Mouse (Mus musculus) cerebellum, postnatal 36 days (tissue): Measurements from ENCODE around the gene Lima1.
"Not testable (repeated sequence)": the region's sequence is repeated elsewhere in the genome, so short reads cannot be mapped to it uniquely, and the experiment has no call there.

ENCODE experiments used
- DNase-seq, 2 experiments: peaks; one replicate each; pipeline ENCODE4 v3.0.0; 2021 to 2022; ENCODE audit warnings: mixed read lengths in 2 of 2

The Lima1 gene

GRCm38 (mm10) chr15:99875334-99875869, at the start of gene Lima1:
Lima1 (minus strand) TSS chr15:99875456.
- DNase-seq, result peak; percentile 78 to 88

GRCm38 (mm10) chr15:99919601-99920158, 44.4 kb upstream of the Lima1 start:
- no peak for DNase-seq

- no peak for DNase-seq
These were observed 42.0 kb upstream of the Lima1 start for GRCm38 (mm10) chr15:99917264-99917663.

- no peak for DNase-seq
These were observed 39.4 kb upstream of the Lima1 start for GRCm38 (mm10) chr15:99914613-99915012.

GRCm38 (mm10) chr15:99911785-99912184, 36.5 kb upstream of the Lima1 start:
- no peak for DNase-seq

GRCm38 (mm10) chr15:99909339-99909996, 34.2 kb upstream of the Lima1 start:
- peak; percentile 44 to 49 for DNase-seq

GRCm38 (mm10) chr15:99907514-99907913, 32.3 kb upstream of the Lima1 start:
- DNase-seq, result no peak

GRCm38 (mm10) chr15:99907041-99907440, 31.8 kb upstream of the Lima1 start:
- DNase-seq, result no peak

- DNase-seq, result no peak
These were observed 29.6 kb upstream of the Lima1 start for GRCm38 (mm10) chr15:99904841-99905240.

GRCm38 (mm10) chr15:99904333-99904732, 29.1 kb upstream of the Lima1 start:
- DNase-seq, result peak; percentile 26 to 50

- no peak for DNase-seq
These were observed 28.0 kb upstream of the Lima1 start for GRCm38 (mm10) chr15:99903227-99903626.

GRCm38 (mm10) chr15:99902786-99903185, 27.5 kb upstream of the Lima1 start:
- DNase-seq, result no peak

GRCm38 (mm10) chr15:99896621-99897020, 21.4 kb upstream of the Lima1 start:
- no peak for DNase-seq

GRCm38 (mm10) chr15:99891355-99891754, 16.1 kb upstream of the Lima1 start:
- no peak for DNase-seq

- DNase-seq, result no peak
These were observed 15.4 kb upstream of the Lima1 start for GRCm38 (mm10) chr15:99890412-99891236.

GRCm38 (mm10) chr15:99889275-99889874, 14.1 kb upstream of the Lima1 start:
- DNase-seq, result no peak

GRCm38 (mm10) chr15:99887130-99887529, 11.9 kb upstream of the Lima1 start:
- not testable (repeated sequence) for DNase-seq

- no peak for DNase-seq
These were observed 8.8 kb upstream of the Lima1 start for GRCm38 (mm10) chr15:99884038-99884437.

- DNase-seq, result no peak
These were observed 3.3 kb upstream of the Lima1 start for GRCm38 (mm10) chr15:99878541-99878940.

GRCm38 (mm10) chr15:99874612-99875333, 483 bp downstream of the Lima1 start:
- DNase-seq, result peak; percentile 13 to 34

- DNase-seq, result no peak
These were observed 2.7 kb downstream of the Lima1 start for GRCm38 (mm10) chr15:99872543-99872942.

- DNase-seq, result no peak
These were observed 7.6 kb downstream of the Lima1 start for GRCm38 (mm10) chr15:99867654-99868053.
